Mouse (Mus musculus) regulatory T cell (primary cell): ENCODE measurements around the gene Cbx4.

Source experiments
- in situ Hi-C: fragments of 300-600 bp; cut with MboI, MseI; formaldehyde crosslinking; loops from one replicate; pipeline ENCODE4 v1.15.1; 2025; ENCODE audit warnings: high pct_unique_total_duplicates

The Cbx4 gene

DNA sequence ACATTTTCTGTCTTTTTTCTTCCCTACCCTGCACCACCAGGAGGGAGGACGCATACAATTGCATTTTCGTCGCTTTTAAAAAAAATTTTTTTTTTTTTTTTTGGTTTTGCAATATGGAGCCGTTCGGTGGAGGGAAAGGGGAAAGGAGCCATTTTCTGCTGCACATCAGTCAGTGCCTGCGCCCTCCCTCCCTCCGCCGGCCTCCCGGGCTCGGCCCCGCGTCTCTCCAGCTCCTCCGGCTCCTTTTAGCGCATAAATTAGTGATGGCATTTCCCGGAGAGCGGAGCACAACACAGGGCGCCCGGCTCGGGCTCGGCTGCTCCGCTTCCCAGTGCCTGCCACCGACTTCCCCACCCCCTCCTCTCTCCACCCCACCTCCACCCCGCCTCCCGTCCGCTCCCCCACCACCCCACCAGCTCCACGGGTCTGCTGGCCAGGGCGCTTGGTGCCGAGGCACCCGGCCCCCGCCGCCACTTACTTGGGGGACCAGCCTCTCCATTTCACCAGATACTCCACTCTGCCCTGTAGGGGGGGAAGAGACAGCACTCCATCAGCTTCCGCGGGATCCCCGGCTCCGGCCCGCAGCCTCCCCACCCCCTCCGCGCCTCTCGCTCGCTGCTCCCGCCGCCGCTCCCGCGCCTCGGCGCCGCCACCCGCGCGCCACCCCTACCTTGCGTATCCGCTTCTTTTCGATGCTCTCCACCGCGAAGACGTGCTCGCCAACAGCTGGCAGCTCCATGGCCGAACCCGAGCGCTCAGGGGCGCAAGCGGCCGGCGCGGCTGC is 550 bp downstream of the Cbx4 start:
- in situ Hi-C loops = loop anchor here (5.0 kb wide), 1 partner anchor 33 kb away; no protein-coding TSS in a partner anchor

DNA sequence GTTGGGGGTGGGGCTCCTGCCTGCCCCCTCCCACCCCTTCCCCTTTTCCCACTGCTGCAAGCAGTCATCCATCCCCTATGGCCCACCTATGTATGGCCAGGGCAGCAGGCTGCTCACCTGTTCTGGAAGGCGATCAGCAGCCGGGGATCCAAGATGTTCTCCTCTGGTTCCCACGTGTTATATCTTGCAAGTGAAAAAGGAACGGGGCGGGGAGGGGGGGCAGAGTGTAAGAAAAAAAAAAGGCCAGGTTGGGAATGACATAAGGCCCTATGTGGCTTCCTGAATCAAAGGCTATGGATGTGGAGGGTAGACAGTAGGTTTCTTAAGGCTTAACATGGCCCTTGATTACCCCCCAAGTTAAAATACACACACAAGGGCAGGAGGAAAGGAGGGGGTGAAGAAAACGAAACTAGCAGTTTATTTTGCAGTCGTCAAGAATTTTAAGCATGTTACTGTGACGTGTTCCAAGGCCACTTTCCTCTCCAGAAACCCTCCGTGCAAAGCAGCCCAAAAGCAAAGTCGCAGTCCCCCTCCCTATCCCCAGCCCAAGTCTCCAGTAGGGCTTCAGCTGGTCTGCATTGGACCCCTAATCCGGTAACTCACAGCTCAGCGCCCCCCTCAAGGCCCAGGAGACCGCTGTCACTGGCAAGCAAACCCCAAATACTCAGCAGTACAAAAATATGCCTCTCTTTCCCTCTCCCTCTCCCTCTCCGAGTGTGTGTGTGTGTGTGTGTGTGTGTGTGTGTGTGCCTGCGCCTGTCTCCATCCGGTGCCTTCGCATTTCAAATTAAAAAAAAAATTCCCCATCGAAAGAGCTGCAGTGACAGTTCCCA is 1.4 kb downstream of the Cbx4 start:
- in situ Hi-C loops = loop anchor here (5.0 kb wide), 1 partner anchor 32 kb away; no protein-coding TSS in a partner anchor

DNA sequence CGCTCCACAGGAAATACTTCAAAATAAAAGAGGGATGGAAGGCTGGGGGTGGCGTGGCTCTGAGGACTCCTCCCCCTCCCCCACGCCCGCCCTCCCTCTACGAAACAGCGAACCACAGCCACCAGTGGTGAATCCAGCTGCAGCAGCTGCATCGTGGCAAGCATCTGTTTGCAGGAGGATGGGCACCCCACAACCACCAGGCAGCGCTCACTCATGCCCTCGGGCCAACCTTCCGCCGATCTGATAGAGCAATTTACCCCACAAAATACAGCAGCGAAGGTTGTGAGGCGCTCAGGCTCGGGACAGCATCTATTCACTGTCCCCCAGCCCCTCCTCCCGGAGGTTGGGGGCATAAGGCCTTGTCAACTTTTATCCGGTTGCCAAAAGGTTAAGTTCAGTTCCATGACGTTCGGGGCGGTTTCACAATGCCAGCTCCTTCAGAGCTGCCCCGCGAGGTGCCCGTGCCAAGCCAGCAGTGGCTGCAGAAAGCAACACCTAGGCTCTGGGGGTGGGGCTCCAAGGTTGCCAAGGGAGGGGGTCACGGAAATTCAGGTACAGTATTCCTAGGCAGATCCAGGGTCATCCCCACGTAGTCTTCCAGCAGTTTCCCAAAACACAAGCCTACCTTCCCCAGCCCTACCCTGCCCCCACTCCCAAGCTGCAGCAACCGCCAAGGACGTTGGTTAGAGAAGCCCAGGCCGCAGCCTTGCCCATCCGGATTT is 2.1 kb downstream of the Cbx4 start:
- in situ Hi-C loops = no loop called here

DNA sequence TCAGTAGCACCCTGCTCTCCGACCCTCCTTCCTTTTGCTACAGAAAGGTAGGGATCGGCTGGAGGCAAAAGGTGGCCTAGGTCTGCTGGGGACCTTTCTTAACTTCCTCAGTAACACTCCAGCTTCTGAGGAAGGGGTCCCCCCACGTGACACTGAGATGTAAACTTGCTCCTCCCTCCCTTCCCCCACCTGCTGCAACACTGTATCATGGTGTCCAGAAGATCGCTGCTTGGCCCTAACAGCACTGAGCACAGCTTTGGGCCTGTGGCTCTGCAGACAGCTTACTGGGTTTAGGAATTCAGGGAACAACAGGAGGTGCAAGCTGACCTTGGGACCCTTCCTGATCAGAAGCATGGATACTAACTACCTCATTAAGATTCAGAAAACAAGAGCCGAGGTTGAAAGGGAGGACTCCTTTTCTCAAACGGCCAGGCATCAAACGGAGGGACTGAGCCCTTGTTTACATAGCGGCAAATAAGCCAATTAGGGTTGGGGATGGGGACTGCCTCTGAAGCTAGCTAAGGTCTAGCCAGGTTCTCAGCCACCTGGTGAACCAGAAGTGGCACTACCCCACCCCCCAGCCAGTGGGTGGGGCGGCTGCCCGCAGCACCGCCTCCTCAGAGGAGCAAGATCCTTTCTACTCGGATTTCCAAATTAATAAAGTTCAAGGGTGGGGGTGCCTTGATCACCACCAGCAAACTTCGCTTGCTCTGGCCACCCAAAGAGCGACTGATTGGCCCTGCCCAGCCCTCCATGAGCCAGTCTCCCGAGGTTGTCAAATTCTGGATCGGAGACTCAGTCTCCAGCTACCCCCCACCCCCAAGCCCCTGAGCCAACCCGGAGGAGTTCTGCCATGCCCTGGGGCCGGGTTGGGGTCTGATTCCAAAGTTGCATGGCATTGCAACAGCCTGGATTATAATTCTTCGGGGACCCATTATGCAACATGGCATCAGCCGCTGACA is 3.1 kb downstream of the Cbx4 start:
- in situ Hi-C loops = no loop called here

DNA sequence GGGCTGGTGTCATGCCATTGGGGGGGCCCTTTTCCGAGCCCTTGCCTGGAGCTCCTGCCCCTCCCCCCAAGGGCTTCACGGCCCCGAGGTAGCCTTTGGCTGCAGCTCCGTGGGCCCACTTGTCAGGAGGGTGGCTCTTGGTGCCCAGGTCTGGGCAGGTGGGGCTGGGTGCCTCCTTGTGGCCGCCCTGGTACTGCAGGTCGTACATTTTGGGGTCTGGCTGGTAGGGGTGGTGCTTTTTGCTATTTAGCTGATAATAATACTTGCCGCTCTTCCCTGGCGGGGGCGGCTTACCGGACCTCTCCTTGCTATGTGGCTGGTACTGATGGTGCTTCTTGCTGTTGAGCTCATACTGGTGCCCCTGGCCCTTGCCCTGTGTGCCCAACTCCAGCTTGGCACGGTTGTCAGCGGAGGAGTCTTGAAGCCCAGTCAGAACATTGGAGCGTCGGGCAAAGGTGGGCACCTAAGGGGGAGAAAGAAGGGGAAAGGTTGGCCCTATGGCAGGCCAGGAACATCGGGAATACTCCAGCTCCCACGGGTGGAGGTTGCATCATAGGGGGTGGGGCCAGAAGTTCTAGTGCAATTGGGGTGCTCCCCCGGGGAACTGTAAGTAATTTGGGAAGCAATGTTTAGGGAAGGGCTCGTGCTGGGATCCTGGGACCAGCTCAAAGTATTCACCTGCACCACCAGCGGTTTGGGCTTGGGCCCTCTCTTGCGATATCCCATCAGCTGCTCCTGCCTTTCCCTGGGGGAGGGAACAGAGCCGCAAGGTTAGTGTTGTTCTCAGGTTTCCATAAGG is 4.0 kb downstream of the Cbx4 start:
- in situ Hi-C loops = no loop called here

DNA sequence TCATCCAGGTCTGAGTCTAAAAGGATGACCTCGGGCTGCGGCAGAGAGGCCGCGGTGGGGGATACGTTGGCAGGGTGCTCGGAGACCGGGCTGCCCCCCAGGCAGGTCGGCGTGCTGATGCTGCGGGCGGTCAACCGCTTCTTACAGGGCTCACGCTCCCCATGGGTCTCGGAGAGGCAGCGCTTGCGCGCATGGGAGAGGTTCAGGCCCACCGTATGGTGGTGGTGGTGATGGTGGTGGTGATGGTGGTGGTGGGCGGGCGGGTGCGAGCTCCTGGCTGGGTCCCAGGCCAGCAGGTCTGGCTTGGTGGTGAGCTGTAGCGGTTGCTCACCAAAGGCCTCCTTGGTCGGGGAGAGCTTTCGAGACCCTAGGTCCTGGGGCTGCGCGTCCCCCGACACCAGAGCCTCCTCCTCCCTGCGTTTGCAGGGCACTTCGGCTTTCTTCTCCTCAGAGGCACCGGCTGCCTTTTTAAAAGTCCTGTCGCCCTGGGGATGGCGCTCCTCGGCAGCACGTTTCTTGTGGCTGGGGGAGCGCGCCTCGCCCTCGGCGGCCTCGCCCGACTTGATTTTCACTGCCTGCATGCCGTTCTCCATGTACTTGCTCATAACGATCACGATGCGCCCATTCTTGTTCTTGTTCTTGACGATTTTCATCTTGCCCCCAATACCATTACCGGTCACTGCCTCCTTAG is 4.7 kb downstream of the Cbx4 start:
- in situ Hi-C loops = no loop called here

DNA sequence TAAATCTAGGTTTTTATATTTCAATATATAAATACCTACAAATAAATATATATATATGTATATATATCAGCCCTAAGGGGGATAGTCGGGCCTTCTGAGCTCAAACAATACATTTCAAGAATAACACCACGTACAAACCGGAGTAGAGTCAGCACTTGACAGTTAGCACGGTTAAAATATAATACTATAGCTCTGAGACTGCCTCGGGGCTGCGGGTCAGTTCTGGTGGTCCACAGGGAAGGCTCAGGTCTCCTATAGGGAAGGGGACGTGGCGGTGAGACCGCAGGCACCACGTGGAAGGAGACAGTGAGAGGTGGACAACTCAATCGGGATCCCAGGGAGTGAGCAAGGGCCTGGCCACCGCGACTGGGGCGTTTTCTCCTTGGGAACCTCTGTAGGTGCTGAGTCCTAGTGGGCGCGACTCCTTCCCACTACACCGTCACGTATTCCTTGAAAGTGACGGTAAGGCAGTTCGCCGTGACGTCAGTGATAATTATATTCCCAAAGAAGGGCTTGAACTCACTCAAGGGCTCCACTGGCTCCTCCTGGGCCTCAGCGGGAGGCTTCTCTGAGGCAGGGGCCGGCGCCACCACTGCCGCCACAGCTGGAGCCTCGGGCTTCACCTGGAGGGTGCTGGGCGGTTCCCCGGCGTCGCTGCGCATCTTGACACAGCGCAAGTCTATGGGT is 5.4 kb downstream of the Cbx4 start:
- in situ Hi-C loops = no loop called here

DNA sequence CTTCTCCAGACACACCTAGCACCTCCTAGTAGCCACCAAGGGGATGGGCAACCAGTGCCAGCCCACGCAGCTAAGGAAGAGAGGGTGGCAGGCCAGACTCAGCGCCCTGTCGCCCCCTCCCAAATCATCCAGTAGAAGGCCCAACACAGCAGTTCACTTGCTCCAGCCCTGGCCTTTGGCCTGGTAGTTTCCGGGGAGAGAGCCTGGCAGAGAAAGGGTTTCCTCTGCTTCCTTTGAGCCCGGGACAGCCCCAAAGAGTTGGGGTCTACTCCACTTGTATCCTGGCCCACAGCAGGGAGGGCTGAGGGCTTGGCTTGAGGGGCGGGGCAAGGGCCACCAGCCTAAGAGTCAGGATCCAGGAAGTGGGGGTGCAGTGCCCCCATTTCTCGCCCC is 6.6 kb downstream of the Cbx4 start:
- in situ Hi-C loops = no loop called here

DNA sequence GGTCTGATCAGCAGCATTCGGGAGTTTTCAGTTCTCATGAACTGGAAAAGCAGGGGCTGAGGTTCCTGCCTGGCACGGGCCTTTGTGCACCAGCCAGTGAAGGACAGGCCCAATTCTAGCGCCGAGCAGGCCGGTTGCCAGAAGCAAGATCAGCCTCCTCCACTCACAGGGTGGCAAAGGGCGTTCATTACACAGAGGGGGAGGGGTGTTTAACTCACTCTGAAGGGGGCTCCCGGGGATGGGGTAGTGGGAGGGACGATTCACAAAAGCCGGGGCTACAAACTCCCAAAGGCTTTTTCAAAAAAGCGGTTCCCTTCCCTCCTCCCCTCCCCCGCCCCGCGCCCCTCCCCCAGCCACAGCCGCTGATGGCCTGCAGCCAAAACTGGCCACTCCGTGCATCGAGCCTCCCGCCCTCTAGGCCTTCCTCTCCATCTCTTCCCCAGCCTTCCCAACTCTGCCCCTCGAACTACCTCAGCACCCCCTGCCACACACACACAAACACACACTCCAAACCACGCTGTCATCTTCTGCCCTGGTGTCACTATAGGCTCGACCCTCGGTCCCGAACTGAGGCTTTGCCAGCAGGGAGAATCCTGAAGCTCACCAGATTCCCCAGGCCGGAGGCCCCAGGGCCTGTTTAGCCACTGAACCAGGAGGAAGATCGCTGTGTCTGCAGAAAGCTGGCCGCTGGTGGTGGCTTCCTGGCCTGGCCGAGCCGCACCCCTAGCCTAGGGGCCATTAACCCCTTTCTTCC is 7.2 kb downstream of the Cbx4 start:
- in situ Hi-C loops = no loop called here

DNA sequence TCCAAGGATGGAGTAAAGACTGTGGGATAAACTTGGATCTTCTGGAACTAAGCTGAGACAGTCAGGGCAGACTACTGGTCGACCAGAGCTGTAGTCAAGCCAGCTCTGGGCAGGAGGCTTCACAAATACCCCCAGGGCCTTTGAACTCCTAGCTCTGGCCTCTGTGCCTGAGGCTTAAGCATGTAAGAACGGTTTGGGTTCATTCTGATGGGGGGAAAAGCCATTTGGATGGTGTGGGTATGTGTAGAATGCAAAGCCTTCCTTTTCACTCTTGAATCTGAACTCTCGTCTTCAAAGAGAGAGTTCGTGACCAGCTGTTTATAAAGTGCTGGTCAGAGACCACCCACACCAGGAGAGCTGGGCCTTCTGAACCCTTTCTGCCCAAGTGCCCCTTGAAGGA is 8.3 kb downstream of the Cbx4 start:
- in situ Hi-C loops = no loop called here

DNA sequence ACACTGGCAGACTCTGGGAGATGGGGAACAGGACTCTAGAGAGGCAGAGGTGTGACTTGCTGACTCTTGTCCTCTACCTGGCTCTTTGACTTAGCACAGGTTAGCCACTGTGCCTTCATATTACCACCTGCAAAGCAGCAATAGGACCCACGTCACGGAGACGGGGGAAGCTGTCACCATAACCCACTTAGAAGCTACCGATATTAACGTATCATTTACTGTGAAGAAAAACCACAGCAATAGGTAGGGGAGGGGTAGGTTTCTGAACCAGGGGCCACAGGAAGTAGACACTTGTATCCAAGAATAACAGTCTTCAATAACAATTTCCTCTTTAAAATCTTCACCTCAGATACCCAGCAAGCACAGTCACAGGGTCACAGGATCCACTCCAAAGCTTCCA is 10.2 kb downstream of the Cbx4 start:
- in situ Hi-C loops = no loop called here

DNA sequence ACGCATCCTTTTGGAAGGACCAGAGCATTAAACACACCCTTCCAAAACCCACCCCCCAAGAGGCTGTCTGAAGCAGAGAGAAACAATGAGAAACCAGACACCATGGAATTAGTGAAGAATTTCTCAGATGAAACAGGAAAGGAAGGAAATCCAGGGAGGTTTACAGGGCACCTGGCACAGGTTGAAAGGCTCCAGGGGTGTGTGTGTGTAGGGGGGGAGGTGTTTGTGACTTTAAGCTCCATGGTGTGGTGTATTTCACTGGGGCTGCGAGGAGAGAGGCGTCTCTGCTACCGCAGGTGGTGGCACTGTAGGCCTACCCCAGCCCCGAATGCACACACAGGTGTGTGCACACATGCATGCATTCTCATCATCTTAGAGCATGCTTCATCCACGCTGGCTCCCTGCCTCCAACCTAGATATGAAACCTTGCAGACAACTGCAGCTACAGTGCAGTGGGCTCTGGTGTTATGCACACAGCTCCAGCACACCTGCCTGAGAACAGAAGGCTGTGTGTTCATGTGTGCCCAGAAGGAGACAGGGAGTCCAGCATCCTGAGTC is 12.1 kb downstream of the Cbx4 start:
- in situ Hi-C loops = no loop called here

DNA sequence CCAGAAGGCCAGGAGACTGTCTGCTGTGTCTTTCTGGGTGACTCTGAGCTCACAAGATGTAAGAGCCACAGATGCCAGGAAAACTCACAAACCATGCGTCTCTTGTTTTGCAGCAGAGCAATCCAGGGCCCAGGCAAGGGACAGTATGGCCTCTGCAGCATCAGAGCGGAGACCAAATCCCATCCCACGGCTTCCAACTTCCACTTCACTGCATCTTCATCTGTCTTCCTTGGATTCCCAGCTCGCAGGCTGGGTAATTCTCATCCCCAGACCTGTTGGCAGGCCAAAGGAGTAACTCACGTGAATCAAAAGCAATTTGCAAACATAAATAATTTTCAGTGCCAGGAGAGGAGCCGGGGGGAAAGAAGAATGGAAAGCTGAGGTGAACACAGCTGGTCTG is 13.0 kb downstream of the Cbx4 start:
- in situ Hi-C loops = no loop called here

DNA sequence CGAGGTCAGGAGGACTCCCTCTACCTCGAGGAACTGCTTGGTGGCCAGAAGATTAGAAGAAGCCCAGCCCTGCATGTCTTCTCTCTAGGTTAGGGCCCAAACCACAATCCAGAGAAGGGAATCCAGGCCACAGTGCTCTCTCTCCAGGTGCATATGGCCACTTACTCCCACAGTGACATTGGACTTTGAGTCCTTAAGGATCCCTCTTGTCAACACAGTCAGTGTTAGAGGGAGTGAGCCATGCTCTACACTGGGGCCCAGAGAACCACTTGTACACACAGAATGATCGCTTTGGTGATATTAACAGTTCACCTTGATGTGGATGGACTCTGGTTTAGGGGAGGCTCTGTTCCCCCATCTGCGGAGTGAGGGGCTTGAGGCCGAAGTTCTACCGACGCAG is 13.8 kb downstream of the Cbx4 start:
- in situ Hi-C loops = no loop called here

DNA sequence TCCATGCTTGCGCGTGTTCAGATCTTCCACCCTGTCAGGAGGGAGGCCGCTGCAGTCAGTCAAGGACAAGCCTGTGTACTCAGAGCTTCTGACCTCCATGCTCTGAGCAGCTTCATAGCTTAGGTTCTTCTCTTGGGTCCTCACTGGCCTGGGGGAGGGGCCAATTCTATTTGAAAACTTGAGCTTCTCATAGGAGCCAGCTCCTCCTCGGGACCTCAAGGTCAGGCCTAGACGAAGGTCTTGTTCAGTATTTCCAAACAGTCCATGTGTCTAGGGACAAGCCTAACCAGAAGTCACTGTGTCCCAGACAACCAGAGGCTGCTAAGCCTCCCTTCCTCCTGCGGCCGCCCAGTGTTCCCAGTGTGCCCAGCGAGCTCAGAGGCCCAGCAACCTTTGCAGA is 19.2 kb downstream of the Cbx4 start:
- in situ Hi-C loops = no loop called here

DNA sequence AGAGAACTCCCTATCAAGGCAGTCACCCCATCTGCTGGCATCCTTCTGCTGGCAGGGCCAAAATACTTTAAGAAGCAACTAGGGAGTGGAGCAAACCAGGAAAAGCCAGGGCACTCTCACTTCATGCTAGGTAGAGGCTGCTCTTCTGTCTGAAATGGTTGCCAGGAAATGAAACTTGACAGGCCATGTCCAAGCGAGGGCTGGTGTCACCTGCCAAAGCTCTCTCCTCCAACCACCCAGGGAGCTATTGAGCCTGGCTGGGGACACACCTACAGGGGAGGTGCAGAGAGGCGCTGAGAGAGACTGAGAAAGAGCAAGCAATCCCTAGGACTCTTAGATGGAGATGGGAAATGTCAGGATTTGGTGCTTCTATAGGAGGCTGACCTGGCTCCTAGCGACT is 26.8 kb downstream of the Cbx4 start:
- in situ Hi-C loops = loop anchor here (10.0 kb wide), 1 partner anchor 1286 kb away; the partner anchor contains the start of gene Actg1

DNA sequence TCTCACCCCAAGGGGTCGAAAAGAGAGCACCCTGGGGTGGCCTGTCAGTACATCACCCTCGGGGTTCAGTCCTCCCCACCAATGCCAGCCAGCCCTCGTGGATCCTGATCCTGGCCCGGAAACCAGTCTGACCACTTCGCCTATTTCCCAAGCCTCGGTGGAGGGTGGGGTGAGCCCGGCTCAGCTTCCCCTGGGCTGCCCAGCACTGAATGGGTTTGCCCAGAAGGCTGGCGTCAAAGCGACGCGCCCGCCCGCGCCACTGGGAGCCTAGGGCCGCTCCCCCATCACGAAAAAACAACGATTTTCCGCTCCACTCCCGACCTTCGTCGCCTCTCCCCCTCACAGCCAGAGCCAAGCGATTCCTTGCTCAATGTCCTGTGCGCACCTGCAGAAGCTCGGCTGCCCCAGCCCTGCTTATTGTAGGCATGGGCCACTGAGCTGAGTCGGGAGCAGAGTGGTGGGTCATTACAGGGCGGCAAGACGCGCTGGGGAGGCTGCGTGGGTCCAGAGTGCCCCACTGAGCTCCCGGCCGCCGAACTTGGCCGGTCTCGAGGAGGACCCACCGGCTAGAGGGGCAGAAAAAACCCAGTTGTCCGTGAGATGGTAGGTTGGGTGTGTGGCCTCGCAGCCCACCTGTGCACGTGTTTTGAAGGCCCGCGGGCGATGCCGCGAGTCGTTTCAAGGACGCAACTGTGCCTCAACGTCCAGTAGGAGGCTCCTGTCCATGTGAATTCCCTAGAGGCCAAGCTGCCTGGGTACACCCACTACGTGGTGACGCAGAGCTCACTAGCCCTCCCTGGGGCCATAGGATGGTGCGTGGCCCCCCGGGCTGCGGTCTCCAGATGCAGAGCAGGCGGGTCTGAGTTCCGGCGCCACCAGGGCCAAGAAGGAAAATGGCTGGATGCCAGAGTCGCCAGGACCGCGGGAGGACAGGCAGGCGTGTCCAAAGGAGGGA is 27.7 kb downstream of the Cbx4 start:
- in situ Hi-C loops = loop anchor here (10.0 kb wide), 1 partner anchor 1286 kb away; the partner anchor contains the start of gene Actg1
